Mouse (Mus musculus) intestine, embryonic 16.5 days (tissue): ENCODE results near the gene Hspa4l. TPM values are rescaled to one million over a fixed set of nuclear protein-coding genes. Genes with fewer than 3 reads are reported as not detected.

Experiments
- ATAC-seq: fragments of 200-750 bp; cut with Nextera tagmentation; 2 replicates; pipeline ENCODE4 v1.8.0; 2017; ENCODE audit warnings: moderate TSS enrichment, moderate library complexity
- H3K27ac ChIP-seq: fragments of 300-500 bp; sonication (generic); 2 replicates; pipeline ENCODE4 v1.5.1; 2014; ENCODE audit warnings: mild to moderate bottlenecking, low read length
- H3K27me3 ChIP-seq: fragments of 300-500 bp; sonication (generic); replicated peaks from 2 replicates; pipeline ENCODE4 v1.6.1; 2014; ENCODE audit warnings: low read length, control low read depth, mixed read lengths; ENCODE audit not compliant: control insufficient read depth, insufficient read depth
- H3K36me3 ChIP-seq: fragments of 300-500 bp; sonication (generic); 2 replicates; pipeline ENCODE4 v1.6.1; 2014; ENCODE audit warnings: low read length, control low read depth; ENCODE audit not compliant: control insufficient read depth, insufficient read depth
- H3K4me1 ChIP-seq: fragments of 300-500 bp; sonication (generic); 2 replicates; pipeline ENCODE4 v1.6.1; 2014; ENCODE audit warnings: low read length, control low read depth, mixed read lengths; ENCODE audit not compliant: control insufficient read depth, insufficient read depth
- H3K4me2 ChIP-seq: fragments of 300-500 bp; sonication (generic); 2 replicates; pipeline ENCODE4 v1.6.1; 2014; ENCODE audit warnings: low read depth, low read length, control low read depth
- H3K4me3 ChIP-seq: fragments of 300-500 bp; sonication (generic); 2 replicates; pipeline ENCODE4 v1.5.1; 2014; ENCODE audit warnings: mild to moderate bottlenecking, low read length
- H3K9ac ChIP-seq: fragments of 300-500 bp; sonication (generic); 2 replicates; pipeline ENCODE4 v1.6.1; 2014; ENCODE audit warnings: low read depth, low read length
- H3K9me3 ChIP-seq: fragments of 300-500 bp; sonication (generic); 2 replicates; pipeline ENCODE4 v1.6.1; 2016; ENCODE audit warnings: low read length, control low read depth; ENCODE audit not compliant: control insufficient read depth
- WGBS: fragments of 180-500 bp; shearing (Covaris S2); extraction: QIAGEN DNeasy Blood & Tissue Kit; methylation state at CpG from one replicate; pipeline ENCODE4 v1.1.7; 2014; 5-methylcytosine and 5-hydroxymethylcytosine counted together
- polyA plus RNA-seq: library from polyadenylated mRNA; unstranded; fragments of >200 nt; fragmentation: Nextera tagmentation; extraction: Ambion mirVana; gene quantifications from 2 replicates; pipeline ENCODE4 v1.2.1, GENCODE M21; 2015

Hspa4l gene
- polyA plus RNA-seq = 12.6 and 12.8 TPM in 2 replicates

DNA sequence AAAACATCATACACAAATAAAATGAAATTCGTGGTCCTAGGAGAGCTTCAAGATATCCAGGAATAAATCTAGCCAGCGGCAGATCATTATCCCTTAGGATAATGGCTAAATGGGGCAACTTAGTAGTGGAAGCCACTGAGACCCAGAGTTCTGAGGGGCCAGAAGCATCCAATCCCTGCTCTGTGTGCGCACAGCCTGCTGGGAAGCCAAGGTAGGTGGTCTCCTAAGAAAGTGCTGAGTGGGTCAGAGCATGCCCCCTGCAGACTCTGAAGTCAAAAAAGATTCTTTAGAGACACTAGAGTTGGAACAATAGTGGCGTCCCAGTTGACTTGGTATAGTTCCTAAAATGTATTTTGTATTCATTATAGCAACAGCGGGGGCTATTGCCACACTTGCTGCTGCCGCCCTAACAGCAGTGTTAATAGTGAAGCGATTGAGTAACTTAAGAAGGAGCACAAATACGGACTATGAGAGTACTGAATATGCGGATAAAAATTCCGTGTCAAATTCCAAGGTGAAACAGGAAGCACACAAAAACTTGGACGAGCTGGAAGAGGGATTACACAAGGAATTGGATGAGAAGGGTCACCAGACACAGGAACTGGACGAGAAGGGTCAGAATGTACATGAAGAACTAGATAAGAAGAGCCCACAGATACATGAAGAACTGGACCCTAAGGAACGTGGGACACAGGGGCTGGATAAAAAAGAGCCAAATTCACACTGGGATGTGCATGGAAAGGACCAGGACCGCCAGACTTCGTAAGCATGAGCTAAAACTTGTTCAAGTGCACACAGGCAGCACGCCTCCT lies at the start of gene Hspa4l:
Hspa4l (plus strand) TSS at position 472 of the 812 bp plus-strand sequence.
- Histone ChIP-seq H3K4me2 (peak within 1 kb of the TSS; percentile 90), H3K36me3 (no peaks in the 10 kb centered on the region), H3K27ac (peak within 1 kb of the TSS; percentile 48), H3K9me3 (no peaks in the 10 kb centered on the region), H3K27me3 (no peaks in the 10 kb centered on the region), H3K9ac (peak within 1 kb of the TSS; percentile 70), H3K4me1 (peaks cover 2% of the 10 kb centered on the region; the same call in 1 of the 2 replicates), H3K4me3 (peak within 1 kb of the TSS; percentile 62)
- WGBS = 28% methylated on average over 16 of the region's 16 CpGs
- no peak for ATAC-seq

DNA sequence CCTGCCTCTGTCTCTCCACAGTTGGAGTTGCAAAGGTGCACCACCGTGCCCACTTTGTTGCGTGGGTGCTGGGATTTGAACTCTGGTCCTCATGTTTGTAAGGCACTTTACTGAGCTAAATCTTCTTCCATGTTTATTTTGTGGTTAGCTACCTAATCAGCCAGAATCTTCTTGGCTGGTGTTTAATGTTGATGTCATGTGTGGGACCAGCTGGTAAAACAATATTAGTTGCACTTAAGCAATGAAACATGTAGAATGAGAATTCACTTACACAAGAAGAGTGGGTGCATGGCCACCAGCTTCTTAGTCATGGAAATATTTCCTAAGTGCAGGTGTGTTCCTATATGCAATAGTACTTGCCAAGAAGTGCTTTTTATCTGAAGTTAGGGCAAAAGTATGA lies 49.1 kb upstream of the Hspa4l start:
- 89% methylated on average over 2 of the region's 2 CpGs for WGBS
- Histone ChIP-seq H3K27ac (no peak overlapping the region), H3K9ac (no peak overlapping the region), H3K27me3 (no peaks in the 10 kb centered on the region), H3K4me2 (no peak overlapping the region), H3K4me1 (no peaks in the 10 kb centered on the region), H3K36me3 (no peaks in the 10 kb centered on the region), H3K9me3 (no peaks in the 10 kb centered on the region), H3K4me3 (no peak overlapping the region)
- no peak for ATAC-seq

DNA sequence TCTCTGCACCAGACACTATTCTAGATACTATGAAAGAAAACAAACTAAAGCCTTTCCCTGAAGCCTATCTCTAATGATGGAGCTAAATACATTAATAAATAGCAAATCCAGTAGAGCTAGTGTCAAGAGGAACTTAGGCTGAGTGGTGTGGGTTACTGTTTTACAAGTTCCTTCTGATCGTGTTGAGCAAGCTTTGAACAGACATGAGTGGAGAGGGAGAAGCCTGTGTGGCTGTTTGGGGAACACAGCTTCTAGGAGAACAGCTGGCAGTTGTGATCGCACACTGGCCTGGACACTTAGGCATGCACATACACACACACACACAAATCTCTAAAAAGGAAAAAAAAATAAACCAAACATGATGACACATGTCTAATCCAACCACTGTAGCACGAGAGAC lies 45.5 kb upstream of the Hspa4l start:
- Histone ChIP-seq H3K4me1 (no peaks in the 10 kb centered on the region), H3K4me2 (no peak overlapping the region), H3K36me3 (no peaks in the 10 kb centered on the region), H3K27me3 (no peaks in the 10 kb centered on the region), H3K27ac (no peak overlapping the region), H3K4me3 (no peak overlapping the region), H3K9me3 (no peaks in the 10 kb centered on the region), H3K9ac (no peak overlapping the region)
- no peak for ATAC-seq
- WGBS = 75% methylated on average over 3 of the region's 3 CpGs

GRCm38 (mm10) chr3:40704816-40705430 lies 39.4 kb upstream of the Hspa4l start:
- no peak for ATAC-seq
- Histone ChIP-seq H3K9me3 (no peaks in the 10 kb centered on the region), H3K36me3 (no peaks in the 10 kb centered on the region), H3K4me1 (no peaks in the 10 kb centered on the region), H3K4me2 (no peak overlapping the region), H3K27me3 (no peaks in the 10 kb centered on the region), H3K27ac (no peak overlapping the region), H3K4me3 (no peak overlapping the region), H3K9ac (no peak overlapping the region)
- 64% methylated on average over 5 of the region's 5 CpGs for WGBS

DNA sequence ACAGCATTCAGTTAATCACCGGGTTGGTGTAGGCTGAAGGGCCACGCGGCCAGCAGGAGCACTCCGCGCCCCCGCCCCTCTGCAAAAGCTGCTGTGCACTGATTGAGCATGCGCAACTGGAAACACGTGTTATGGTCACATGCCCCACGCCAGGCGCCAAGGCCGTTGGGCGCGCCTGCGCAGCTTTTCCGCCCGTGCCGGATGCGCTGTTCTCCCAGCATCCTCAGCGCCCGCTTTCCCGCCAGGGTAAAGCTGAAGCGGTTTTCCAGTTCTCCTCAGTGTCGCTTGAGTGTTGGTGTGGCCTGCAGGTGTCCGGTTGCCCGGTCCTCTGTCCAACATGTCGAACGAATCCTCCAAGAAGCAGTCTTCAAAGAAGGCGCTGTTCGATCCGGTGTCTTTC lies 35.6 kb upstream of the Hspa4l start, which contains the start of gene Slc25a31:
Slc25a31 (plus strand) TSS at position 201 of the 400 bp plus-strand sequence.
- Histone ChIP-seq H3K27me3 (no peaks in the 10 kb centered on the region), H3K9me3 (no peaks in the 10 kb centered on the region), H3K36me3 (no peaks in the 10 kb centered on the region), H3K4me2 (no peak within 1 kb of the TSS), H3K27ac (no peak within 1 kb of the TSS), H3K4me1 (no peaks in the 10 kb centered on the region), H3K4me3 (no peak within 1 kb of the TSS), H3K9ac (no peak within 1 kb of the TSS)
- ATAC-seq = no peak
- 87% methylated on average over 30 of the region's 30 CpGs for WGBS

DNA sequence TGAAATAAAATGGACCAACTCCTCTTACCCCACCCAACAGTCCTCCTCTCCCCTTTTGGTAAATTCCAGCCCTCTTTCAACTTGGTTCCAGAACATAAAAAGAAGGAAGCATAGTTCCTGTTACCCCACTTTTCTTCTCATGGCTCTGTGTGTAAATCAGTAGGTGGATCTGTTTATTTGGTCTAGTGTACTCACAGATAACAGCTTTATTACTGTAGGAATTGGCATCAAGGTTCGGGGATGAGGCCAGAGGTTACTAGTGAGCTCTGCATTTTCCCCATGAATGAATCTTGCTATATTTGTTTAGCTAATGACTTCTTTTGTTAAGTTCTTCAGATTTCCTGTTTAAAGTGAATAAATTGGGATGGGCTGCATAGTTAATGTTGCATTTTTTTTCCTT lies 28.2 kb upstream of the Hspa4l start:
- no peaks in the 10 kb centered on the region for H3K27me3 ChIP-seq
- no peaks in the 10 kb centered on the region for H3K36me3 ChIP-seq
- H3K9me3 ChIP-seq = no peaks in the 10 kb centered on the region
- no peak overlapping the region for H3K4me3 ChIP-seq
- H3K4me1 ChIP-seq = no peaks in the 10 kb centered on the region
- no peak overlapping the region for H3K27ac ChIP-seq
- H3K9ac ChIP-seq = no peak overlapping the region
- no peak overlapping the region for H3K4me2 ChIP-seq
- 10% methylated on average over 1 of the region's 1 CpGs for WGBS
- ATAC-seq = 0 out of 2 replicates have a peak, but pooled peaks have one; percentile 63

GRCm38 (mm10) chr3:40719022-40719421 lies 25.3 kb upstream of the Hspa4l start:
- no peak for ATAC-seq
- WGBS = 65% methylated on average over 3 of the region's 3 CpGs
- H3K9ac ChIP-seq = no peak overlapping the region
- H3K36me3 ChIP-seq = no peaks in the 10 kb centered on the region
- H3K9me3 ChIP-seq = no peaks in the 10 kb centered on the region
- H3K4me1 ChIP-seq = no peaks in the 10 kb centered on the region
- no peak overlapping the region for H3K27ac ChIP-seq
- no peaks in the 10 kb centered on the region for H3K27me3 ChIP-seq
- no peak overlapping the region for H3K4me2 ChIP-seq
- H3K4me3 ChIP-seq = no peak overlapping the region

- H3K9me3 ChIP-seq = no peaks in the 10 kb centered on the region
- H3K4me3 ChIP-seq = no peak overlapping the region
- no peak for ATAC-seq
- H3K4me2 ChIP-seq = no peak overlapping the region
- no peak overlapping the region for H3K27ac ChIP-seq
- no peaks in the 10 kb centered on the region for H3K27me3 ChIP-seq
- no peaks in the 10 kb centered on the region for H3K36me3 ChIP-seq
- no peak overlapping the region for H3K9ac ChIP-seq
- 75% methylated on average over 6 of the region's 6 CpGs for WGBS
- no peaks in the 10 kb centered on the region for H3K4me1 ChIP-seq
These were observed 5.8 kb upstream of the Hspa4l start for GRCm38 (mm10) chr3:40738381-40738912.

DNA sequence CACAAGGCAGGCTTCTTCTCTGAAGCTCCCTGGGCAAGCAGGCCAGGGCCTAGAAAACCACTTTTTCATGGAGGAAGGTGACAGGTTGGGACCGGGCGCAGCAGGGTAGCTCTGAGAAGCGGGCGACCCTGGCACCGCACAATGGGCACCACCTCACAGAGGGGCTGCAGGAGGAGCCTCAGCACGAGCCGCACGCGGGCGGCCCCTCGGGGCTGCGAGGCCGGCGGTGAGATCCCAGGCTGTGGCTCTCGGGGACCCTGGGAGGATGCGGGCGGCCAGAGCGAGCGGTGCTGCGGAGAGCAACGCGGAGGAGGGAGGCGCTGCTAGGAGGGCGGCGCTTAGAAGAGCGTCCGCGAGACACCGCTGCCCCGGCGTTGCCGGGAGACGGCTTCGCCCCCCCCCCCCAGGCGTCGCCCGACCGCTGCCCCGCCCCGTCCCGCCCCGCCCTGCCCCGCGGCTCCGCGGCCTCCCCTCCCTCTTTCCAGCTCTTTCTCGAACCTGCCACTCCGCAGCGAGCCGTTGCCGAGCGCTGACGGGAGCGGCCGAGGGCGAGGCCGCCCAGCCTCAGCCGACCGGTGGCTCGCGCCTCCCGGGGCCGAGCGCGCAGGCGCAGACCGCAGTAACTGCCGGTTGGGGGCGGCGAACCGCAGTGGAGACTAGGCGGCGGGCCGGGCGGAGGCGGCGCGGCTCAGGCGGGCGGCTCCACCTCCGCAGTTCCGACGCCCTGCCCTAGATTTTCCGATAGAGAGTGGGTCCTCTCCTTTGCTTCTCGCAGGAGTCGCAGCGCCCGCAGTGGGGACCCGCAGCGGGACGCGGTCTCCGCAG lies 753 bp downstream of the Hspa4l start:
- Histone ChIP-seq H3K9me3 (no peaks in the 10 kb centered on the region), H3K4me1 (peaks cover 2% of the 10 kb centered on the region; the same call in 1 of the 2 replicates), H3K4me2 (peak overlapping the region; percentile 90), H3K27me3 (no peaks in the 10 kb centered on the region), H3K9ac (peak overlapping the region; percentile 70), H3K36me3 (no peaks in the 10 kb centered on the region), H3K27ac (peak overlapping the region; percentile 48), H3K4me3 (peak overlapping the region; percentile 62)
- peak; percentile 97 for ATAC-seq
- WGBS = 1% methylated on average over 79 of the region's 93 CpGs
